Mouse (Mus musculus) lung, embryonic 14.5 days (tissue): ENCODE results near the gene Tank. TPM values are rescaled to one million over a fixed set of nuclear protein-coding genes. Genes with fewer than 3 reads are reported as not detected.

Experiments used
- ATAC-seq: fragments of 200-750 bp; cut with Nextera tagmentation; 2 replicates; pipeline ENCODE4 v1.8.0; 2017; ENCODE audit warnings: mild to moderate bottlenecking, moderate TSS enrichment, moderate library complexity; ENCODE audit not compliant: insufficient read depth
- DNase-seq: peaks from one replicate; pipeline ENCODE4 v3.0.0-alpha.2; 2015
- H3K27ac ChIP-seq: fragments of 300-500 bp; sonication (generic); 2 replicates; pipeline ENCODE4 v1.5.1; 2014; ENCODE audit warnings: low read depth, mild to moderate bottlenecking, moderate library complexity
- H3K27me3 ChIP-seq: fragments of 300-500 bp; sonication (generic); 2 replicates; pipeline ENCODE4 v1.6.1; 2014; ENCODE audit warnings: low read length, control low read depth; ENCODE audit not compliant: insufficient read depth
- H3K36me3 ChIP-seq: fragments of 300-500 bp; sonication (generic); 2 replicates; pipeline ENCODE4 v1.6.1; 2014; ENCODE audit warnings: control low read depth; ENCODE audit not compliant: insufficient read depth
- H3K4me1 ChIP-seq: fragments of 300-500 bp; sonication (generic); 2 replicates; pipeline ENCODE4 v1.6.1; 2014; ENCODE audit warnings: antibody characterized with exemption, control low read depth; ENCODE audit not compliant: insufficient read depth
- H3K4me2 ChIP-seq: fragments of 300-500 bp; sonication (generic); 2 replicates; pipeline ENCODE4 v1.6.1; 2014; ENCODE audit warnings: mild to moderate bottlenecking
- H3K4me3 ChIP-seq: fragments of 300-500 bp; sonication (generic); 2 replicates; pipeline ENCODE4 v1.5.1; 2014; ENCODE audit warnings: low read depth, low read length
- H3K9ac ChIP-seq: fragments of 300-500 bp; sonication (generic); 2 replicates; pipeline ENCODE4 v1.6.1; 2014
- H3K9me3 ChIP-seq: fragments of 300-500 bp; sonication (generic); 2 replicates; pipeline ENCODE4 v1.6.1; 2016; ENCODE audit warnings: low read depth, low read length, control low read depth
- CTCF ChIP-seq: IDR thresholded peaks from 2 replicates; pipeline ENCODE4 v1.5.1; 2016; ENCODE audit warnings: antibody characterized with exemption, low read depth
- WGBS: fragments of 180-500 bp; shearing (Covaris S2); extraction: QIAGEN DNeasy Blood & Tissue Kit; methylation state at CpG from one replicate; pipeline ENCODE4 v1.1.7; 2014; 5-methylcytosine and 5-hydroxymethylcytosine counted together
- polyA plus RNA-seq: library from polyadenylated mRNA; unstranded; fragments of >200 nt; fragmentation: Nextera tagmentation; extraction: Ambion mirVana; gene quantifications from 2 replicates; pipeline ENCODE4 v1.2.1, GENCODE M21; 2014

Gene Tank
- polyA plus RNA-seq, 1 experiment from 2014 or later: 32.5 TPM

DNA sequence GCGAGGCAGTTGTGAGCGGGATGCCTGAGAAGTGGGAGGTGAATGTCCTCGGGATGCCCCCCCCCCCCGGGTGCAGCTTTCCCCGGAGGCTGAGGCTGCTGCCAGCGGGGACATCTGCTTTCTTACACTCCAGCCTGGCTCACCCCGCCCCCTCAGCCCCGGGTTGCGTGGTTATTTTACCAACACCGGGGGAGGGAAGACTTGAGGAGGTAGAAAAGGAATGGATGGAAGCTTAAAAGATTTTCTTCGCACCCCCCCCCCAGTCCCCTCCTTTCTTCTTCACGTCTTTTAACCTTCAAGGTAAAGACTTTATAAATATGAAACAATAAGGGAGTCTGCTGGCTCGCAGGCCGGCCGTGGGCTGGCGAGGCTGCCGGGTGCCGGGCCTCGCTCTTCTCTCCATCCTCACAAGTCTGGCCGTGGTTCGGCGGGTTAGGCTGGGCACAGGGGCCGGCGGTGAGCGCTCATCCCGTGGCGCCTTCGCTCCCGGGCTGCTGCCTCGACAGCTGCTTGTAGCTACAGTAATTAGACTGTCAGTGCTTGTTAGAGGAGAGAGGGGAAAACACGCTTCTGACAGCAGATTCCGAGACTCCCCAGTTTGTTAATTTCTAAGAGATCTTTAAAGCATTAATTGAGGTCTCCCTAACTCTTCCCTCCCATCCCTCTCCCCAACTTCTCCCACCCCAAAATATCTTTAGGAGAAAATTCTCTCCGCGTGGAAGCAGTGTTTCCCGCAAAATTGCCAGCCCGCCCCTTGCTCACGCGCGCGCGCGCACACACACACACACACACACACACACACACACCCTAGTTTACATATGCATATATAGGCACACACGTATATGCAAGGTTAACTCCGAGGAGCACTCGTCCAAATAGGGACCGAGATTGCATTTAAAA, 77.2 kb downstream of the Tank start:
- Histone ChIP-seq H3K9me3 (no peaks in the 10 kb centered on the region), H3K36me3 (peaks cover 6% of the 10 kb centered on the region; the same call in 1 of the 2 replicates), H3K27ac (no peak overlapping the region), H3K4me2 (peak overlapping the region; percentile 98), H3K4me3 (peak overlapping the region; percentile 55), H3K9ac (peak overlapping the region; percentile 56), H3K27me3 (0 out of 2 replicates have a peak, but pooled peaks cover 12% of the 10 kb centered on the region), H3K4me1 (no peaks in the 10 kb centered on the region)
- no peak for TF ChIP-seq CTCF
- ATAC-seq (peak; percentile 67), DNase-seq (peak; percentile 54)
- WGBS: under 1% methylated on average over 45 of the region's 46 CpGs

- H3K27me3 ChIP-seq: 0 out of 2 replicates have a peak, but pooled peaks cover 12% of the 10 kb centered on the region
- H3K27ac ChIP-seq: no peak overlapping the region
- peaks cover 6% of the 10 kb centered on the region; the same call in 1 of the 2 replicates for H3K36me3 ChIP-seq
- 2% methylated on average over 70 of the region's 85 CpGs for WGBS
- H3K9me3 ChIP-seq: no peaks in the 10 kb centered on the region
- peak; percentile 76 for DNase-seq
- peak overlapping the region; percentile 56 for H3K9ac ChIP-seq
- no peaks in the 10 kb centered on the region for H3K4me1 ChIP-seq
- peak overlapping the region; percentile 98 for H3K4me2 ChIP-seq
- TF ChIP-seq CTCF: no peak
- ATAC-seq: peak; percentile 81
- peak overlapping the region; percentile 55 for H3K4me3 ChIP-seq
Measured at GRCm38 (mm10) chr2:61656421-61657411, 78.3 kb downstream of the Tank start.

DNA sequence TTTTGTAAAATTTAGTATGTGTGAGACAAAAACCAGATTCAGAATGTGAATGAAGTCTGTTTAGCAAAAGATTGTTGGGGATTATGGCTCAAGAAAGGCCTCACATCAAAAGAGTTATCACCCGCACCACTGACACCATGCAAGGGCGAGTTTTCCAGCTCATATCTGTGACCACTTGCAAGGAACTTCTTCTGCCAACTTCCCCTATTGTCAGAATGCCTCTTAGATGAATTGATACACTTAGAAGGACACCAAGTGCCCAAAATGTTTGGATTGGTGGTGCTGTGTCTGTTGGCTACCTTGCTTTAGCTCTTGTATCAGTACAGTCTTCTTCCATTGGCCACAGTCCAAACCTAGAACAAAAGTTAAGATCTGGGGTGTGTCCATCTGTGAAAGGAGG, 80.9 kb downstream of the Tank start:
- Histone ChIP-seq H3K4me2 (no peak overlapping the region), H3K4me1 (no peaks in the 10 kb centered on the region), H3K9me3 (no peaks in the 10 kb centered on the region), H3K36me3 (peaks cover 2% of the 10 kb centered on the region; the same call in 1 of the 2 replicates), H3K27me3 (0 out of 2 replicates have a peak, but pooled peaks cover 12% of the 10 kb centered on the region), H3K9ac (no peak overlapping the region), H3K4me3 (no peak overlapping the region), H3K27ac (no peak overlapping the region)
- TF ChIP-seq CTCF: no peak
- 67% methylated on average over 2 of the region's 2 CpGs for WGBS
- ATAC-seq (no peak), DNase-seq (no peak)

- DNase-seq (peak; percentile 9), ATAC-seq (no peak)
- Histone ChIP-seq H3K27ac (no peak overlapping the region), H3K9me3 (no peaks in the 10 kb centered on the region), H3K4me2 (no peak overlapping the region), H3K4me1 (no peaks in the 10 kb centered on the region), H3K36me3 (no peaks in the 10 kb centered on the region), H3K27me3 (no peaks in the 10 kb centered on the region), H3K9ac (no peak overlapping the region), H3K4me3 (no peak overlapping the region)
- TF ChIP-seq CTCF: no peak
- WGBS: 70% methylated on average over 10 of the region's 10 CpGs
Measured at GRCm38 (mm10) chr2:61662833-61663232, 84.4 kb downstream of the Tank start.

DNA sequence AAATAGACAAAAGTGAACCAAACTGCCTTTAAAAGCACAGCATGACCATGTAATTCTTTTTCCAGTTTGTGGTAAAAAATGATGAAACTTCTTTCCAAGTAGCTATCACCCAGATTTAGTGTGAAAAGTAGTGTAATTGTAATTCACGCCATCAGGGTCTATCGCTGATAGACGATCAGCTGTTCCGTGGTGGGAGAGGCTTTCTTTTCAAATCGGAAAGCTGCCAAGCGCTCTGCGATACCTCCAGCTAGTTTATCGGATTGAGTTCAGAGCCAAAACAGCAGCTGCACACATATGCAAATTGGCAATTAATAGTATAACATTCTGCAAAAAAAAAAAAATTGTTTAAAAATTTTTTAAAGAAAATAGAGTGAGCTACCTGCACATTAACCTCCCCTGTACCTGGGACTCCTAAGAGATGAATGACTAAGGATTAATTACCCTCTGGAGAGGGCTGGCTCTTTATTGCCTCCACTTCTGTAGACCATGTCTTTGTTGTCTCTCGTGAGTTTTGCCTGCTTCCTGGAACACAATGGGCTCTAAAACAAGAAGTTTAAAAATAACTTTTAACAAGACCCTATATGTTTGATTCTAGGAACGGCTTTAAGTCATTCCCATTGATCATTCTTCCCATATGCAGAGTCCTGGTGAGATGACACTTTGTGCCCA, 85.3 kb downstream of the Tank start:
- H3K27me3 ChIP-seq: no peaks in the 10 kb centered on the region
- 67% methylated on average over 10 of the region's 10 CpGs for WGBS
- TF ChIP-seq CTCF: no peak
- ATAC-seq (no peak), DNase-seq (no peak)
- H3K4me2 ChIP-seq: no peak overlapping the region
- H3K9ac ChIP-seq: no peak overlapping the region
- H3K4me3 ChIP-seq: no peak overlapping the region
- H3K36me3 ChIP-seq: no peaks in the 10 kb centered on the region
- H3K27ac ChIP-seq: no peak overlapping the region
- H3K4me1 ChIP-seq: no peaks in the 10 kb centered on the region
- no peaks in the 10 kb centered on the region for H3K9me3 ChIP-seq

GRCm38 (mm10) chr2:61667420-61667819, 89.0 kb downstream of the Tank start:
- Histone ChIP-seq H3K27me3 (no peaks in the 10 kb centered on the region), H3K4me1 (no peaks in the 10 kb centered on the region), H3K27ac (no peak overlapping the region), H3K4me3 (no peak overlapping the region), H3K9ac (no peak overlapping the region), H3K4me2 (no peak overlapping the region), H3K9me3 (no peaks in the 10 kb centered on the region), H3K36me3 (no peaks in the 10 kb centered on the region)
- DNase-seq: no peak
- no peak for TF ChIP-seq CTCF
- WGBS: 87% methylated on average over 7 of the region's 7 CpGs
- ATAC-seq: no peak
